Mouse (Mus musculus) hindbrain, embryonic 14.5 days (tissue): ENCODE measurements around the gene Med20. TPM values are rescaled to one million over a fixed set of nuclear protein-coding genes. Genes with fewer than 3 reads are reported as not detected.
"Not testable (repeated sequence)": the region's sequence is repeated elsewhere in the genome, so short reads cannot be mapped to it uniquely, and the experiment has no call there.

ENCODE experiments used
- ATAC-seq: fragments of 200-750 bp; cut with Nextera tagmentation; 2 replicates; pipeline ENCODE4 v1.8.0; 2017; ENCODE audit warnings: moderate number of reproducible peaks, mild to moderate bottlenecking, moderate TSS enrichment, moderate library complexity; ENCODE audit not compliant: low FRiP score
- DNase-seq: peaks from one replicate; pipeline ENCODE4 v3.0.0-alpha.2; 2015; ENCODE audit warnings: low spot score
- H3K27ac ChIP-seq: fragments of 300-500 bp; sonication (generic); 2 replicates; pipeline ENCODE4 v1.5.1; 2014; ENCODE audit warnings: mild to moderate bottlenecking, moderate library complexity
- H3K27me3 ChIP-seq: fragments of 300-500 bp; sonication (generic); 2 replicates; pipeline ENCODE4 v1.6.1; 2014; ENCODE audit warnings: mild to moderate bottlenecking, low read length, mixed read lengths; ENCODE audit not compliant: control insufficient read depth, insufficient read depth
- H3K36me3 ChIP-seq: fragments of 300-500 bp; sonication (generic); replicated peaks from 2 replicates; pipeline ENCODE4 v1.6.1; 2014; ENCODE audit not compliant: control insufficient read depth, insufficient read depth
- H3K4me1 ChIP-seq: fragments of 300-500 bp; sonication (generic); replicated peaks from 2 replicates; pipeline ENCODE4 v1.6.1; 2014; ENCODE audit warnings: antibody characterized with exemption, low read length, mixed read lengths; ENCODE audit not compliant: control insufficient read depth, insufficient read depth
- H3K4me2 ChIP-seq: fragments of 300-500 bp; sonication (generic); replicated peaks from 2 replicates; pipeline ENCODE4 v1.6.1; 2014; ENCODE audit warnings: mild to moderate bottlenecking, moderate library complexity
- H3K4me3 ChIP-seq: fragments of 300-500 bp; sonication (generic); replicated peaks from 2 replicates; pipeline ENCODE4 v1.5.1; 2014; ENCODE audit warnings: mild to moderate bottlenecking, low read length
- H3K9ac ChIP-seq: fragments of 300-500 bp; sonication (generic); 2 replicates; pipeline ENCODE4 v1.6.1; 2014
- H3K9me3 ChIP-seq: fragments of 300-500 bp; sonication (generic); 2 replicates; pipeline ENCODE4 v1.6.1; 2016; ENCODE audit warnings: low read length; ENCODE audit not compliant: control insufficient read depth
- WGBS: fragments of 180-500 bp; shearing (Covaris S2); extraction: QIAGEN DNeasy Blood & Tissue Kit; methylation state at CpG from one replicate; pipeline ENCODE4 v1.1.7; 2014; 5-methylcytosine and 5-hydroxymethylcytosine counted together
- polyA plus RNA-seq: library from polyadenylated mRNA; unstranded; fragments of >200 nt; fragmentation: Nextera tagmentation; extraction: Ambion mirVana; gene quantifications from 2 replicates; pipeline ENCODE4 v1.2.1, GENCODE M21; 2014

Gene Med20
- polyA plus RNA-seq, 1 experiment from 2014 or later: 42.3 TPM

DNA sequence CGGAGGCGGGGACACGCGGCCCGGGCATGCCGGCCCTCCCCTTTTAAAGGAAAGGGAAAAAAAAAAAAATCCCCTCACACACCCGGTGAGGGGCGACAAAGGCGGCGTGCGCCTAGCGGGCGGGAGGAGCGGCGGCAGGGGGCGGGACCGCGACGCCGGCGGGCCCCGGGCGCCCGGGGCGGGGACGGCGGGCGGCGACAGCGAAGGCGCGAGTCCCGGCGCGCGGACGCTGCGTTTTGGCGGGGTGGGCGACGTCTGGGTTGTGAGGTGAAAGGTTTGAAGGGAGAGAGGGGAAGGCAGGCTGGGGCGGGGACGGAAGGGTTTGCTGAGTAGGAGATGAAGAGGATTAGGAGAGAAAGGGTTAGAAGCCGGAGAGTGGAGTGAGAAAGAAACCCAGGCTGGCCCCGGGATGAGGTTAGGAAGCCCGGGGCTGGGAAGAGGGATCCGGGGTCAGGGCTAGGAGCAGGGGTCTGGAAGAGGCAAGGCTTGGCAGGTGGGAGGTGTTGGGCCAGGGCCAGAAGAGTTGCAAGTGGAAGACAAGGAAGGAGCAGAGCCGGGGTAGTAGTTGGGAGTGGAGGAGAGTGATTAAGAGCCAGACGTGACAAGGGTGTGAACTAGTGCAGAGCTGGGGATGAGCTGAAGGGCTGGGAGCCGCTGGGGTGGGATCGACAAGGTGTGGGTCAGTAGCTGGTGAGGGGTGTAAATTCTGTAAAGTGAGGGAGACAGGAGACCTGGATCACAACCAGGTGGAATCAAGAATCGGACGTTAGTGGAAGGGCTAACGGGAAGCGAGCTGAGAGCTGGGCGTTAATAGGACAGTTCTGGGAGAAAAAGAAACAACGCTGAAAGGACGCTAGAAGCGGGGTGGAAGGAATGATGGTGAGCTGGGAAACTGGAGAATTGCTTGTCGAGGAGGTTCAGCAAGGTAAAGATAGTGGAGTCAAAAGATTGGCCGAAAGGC is 18.6 kb downstream of the Med20 start:
- H3K4me2 ChIP-seq: peak overlapping the region; percentile 59
- WGBS: under 1% methylated on average over 60 of the region's 61 CpGs
- no peaks in the 10 kb centered on the region for H3K9me3 ChIP-seq
- H3K4me1 ChIP-seq: peaks cover 31% of the 10 kb centered on the region
- peak; percentile 62 for DNase-seq
- peak; percentile 51 for ATAC-seq
- H3K36me3 ChIP-seq: peaks cover 17% of the 10 kb centered on the region
- H3K27me3 ChIP-seq: no peaks in the 10 kb centered on the region
- H3K9ac ChIP-seq: peak overlapping the region; percentile 69
- peak overlapping the region; percentile 55 for H3K4me3 ChIP-seq
- H3K27ac ChIP-seq: peak overlapping the region; percentile 93

DNA sequence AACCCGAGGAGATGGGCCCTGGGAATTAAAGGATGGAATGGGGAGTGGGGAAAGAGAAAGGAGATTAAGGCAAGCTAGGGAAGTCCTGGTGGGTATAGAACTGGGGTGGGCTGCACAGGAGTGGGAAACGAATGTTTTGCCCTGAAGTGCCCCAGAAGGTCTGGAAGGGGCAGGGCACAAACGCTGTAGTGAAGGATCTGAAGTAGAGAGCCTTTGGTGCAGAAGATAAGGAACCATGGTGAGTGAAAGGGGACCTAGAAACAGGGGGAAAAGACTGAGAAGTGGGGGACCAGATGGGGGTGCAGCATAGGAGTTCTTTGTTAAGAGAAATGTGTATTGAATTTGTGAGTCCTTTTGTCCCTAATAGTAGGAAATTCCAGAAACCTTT is 19.3 kb downstream of the Med20 start, which contains the start of gene Usp49:
Gene Usp49 (plus strand): TSS at position 13 of the 388 bp plus-strand sequence.
- Histone ChIP-seq H3K9me3 (no peaks in the 10 kb centered on the region), H3K27ac (peak within 1 kb of the TSS; percentile 93), H3K4me2 (peak within 1 kb of the TSS; percentile 59), H3K36me3 (peaks cover 16% of the 10 kb centered on the region), H3K27me3 (no peaks in the 10 kb centered on the region), H3K4me3 (peak within 1 kb of the TSS; percentile 55), H3K4me1 (peaks cover 31% of the 10 kb centered on the region), H3K9ac (peak within 1 kb of the TSS; percentile 69)
- WGBS: 2% methylated on average over 3 of the region's 3 CpGs
- DNase-seq (no peak), ATAC-seq (no peak)

- Histone ChIP-seq H3K27ac (no peak overlapping the region), H3K4me3 (no peak overlapping the region), H3K4me1 (peaks cover 31% of the 10 kb centered on the region), H3K27me3 (no peaks in the 10 kb centered on the region), H3K9ac (no peak overlapping the region), H3K4me2 (peak overlapping the region; percentile 27; the same call in 1 of the 2 replicates), H3K36me3 (peaks cover 12% of the 10 kb centered on the region), H3K9me3 (no peaks in the 10 kb centered on the region)
- DNase-seq: no peak
- 69% methylated on average over 4 of the region's 4 CpGs for WGBS
- ATAC-seq: no peak
These were observed 20.9 kb downstream of the Med20 start for GRCm38 (mm10) chr17:47632181-47632840.

DNA sequence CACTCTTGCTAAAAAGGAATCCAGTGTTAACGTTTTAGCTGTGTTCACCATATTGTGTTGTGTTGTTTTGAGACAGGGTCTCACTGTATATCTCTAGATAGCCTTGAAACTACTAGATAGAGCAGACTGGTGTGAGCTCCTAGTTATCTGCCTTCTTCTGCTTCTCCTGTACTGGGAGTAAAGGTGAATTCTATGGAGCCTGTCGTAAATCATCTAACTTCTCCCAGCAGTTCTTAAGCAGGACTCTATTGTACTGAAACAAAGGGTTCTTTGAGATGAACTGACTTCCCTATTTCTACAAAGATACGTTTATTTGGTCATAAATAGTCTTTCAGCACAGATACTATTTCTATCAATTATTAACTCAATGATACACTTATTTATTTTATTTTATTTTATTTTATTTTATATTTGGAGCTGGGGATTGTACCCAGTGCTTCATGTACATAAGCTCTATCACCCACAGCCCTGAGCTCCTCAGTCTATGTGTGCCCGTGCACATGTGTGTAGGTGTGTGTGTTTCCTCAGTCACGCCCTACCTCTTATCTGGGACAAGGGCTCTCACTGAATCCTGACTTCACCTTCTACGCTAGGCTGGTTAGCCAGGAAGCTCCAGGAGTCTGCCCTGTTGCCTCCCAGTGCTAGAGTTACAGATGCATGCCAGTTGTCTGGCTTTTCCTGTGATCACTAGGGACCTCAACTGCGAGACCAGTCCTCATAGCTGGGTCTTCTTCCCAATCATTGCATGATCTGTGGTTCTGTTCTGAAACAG is 22.8 kb downstream of the Med20 start:
- Histone ChIP-seq H3K4me1 (peaks cover 24% of the 10 kb centered on the region), H3K27me3 (no peaks in the 10 kb centered on the region), H3K27ac (no peak overlapping the region), H3K9me3 (no peaks in the 10 kb centered on the region), H3K4me3 (no peak overlapping the region), H3K36me3 (peaks cover 12% of the 10 kb centered on the region), H3K9ac (no peak overlapping the region), H3K4me2 (no peak overlapping the region)
- DNase-seq: no peak
- 78% methylated on average over 7 of the region's 7 CpGs for WGBS
- ATAC-seq: no peak

GRCm38 (mm10) chr17:47642992-47643391 is 31.6 kb downstream of the Med20 start:
- no peak overlapping the region for H3K27ac ChIP-seq
- 97% methylated on average over 2 of the region's 2 CpGs for WGBS
- no peak overlapping the region for H3K4me2 ChIP-seq
- ATAC-seq (no peak), DNase-seq (no peak)
- H3K4me3 ChIP-seq: no peak overlapping the region
- H3K27me3 ChIP-seq: no peaks in the 10 kb centered on the region
- no peaks in the 10 kb centered on the region for H3K4me1 ChIP-seq
- no peaks in the 10 kb centered on the region for H3K9me3 ChIP-seq
- H3K9ac ChIP-seq: no peak overlapping the region
- H3K36me3 ChIP-seq: no peaks in the 10 kb centered on the region

DNA sequence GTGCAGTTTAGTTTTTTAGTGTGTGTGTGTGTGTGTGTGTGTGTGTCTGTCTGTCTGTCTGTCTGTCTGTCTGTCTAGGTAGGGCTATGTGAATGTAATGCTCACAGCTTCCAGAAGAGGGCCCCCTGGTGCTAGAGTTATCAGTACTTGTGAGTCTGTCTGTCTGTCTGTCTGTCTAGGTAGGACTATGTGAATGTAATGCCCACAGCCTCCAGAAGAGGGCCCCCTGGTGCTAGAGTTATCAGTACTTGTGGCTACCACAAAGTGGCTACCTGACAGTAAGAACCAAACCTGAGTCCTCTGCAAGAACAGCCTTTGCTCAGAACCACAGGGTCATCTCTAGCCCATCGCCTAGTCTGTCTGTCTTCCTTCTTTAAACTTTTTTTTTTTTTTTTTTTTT is 35.3 kb downstream of the Med20 start:
- H3K27ac ChIP-seq: no peak overlapping the region
- DNase-seq (peak; percentile 46), ATAC-seq (no peak)
- WGBS: 81% methylated on average over 1 of the region's 1 CpGs
- H3K9ac ChIP-seq: no peak overlapping the region
- peaks cover 2% of the 10 kb centered on the region; the same call in 1 of the 2 replicates for H3K36me3 ChIP-seq
- no peaks in the 10 kb centered on the region for H3K4me1 ChIP-seq
- no peaks in the 10 kb centered on the region for H3K27me3 ChIP-seq
- H3K4me2 ChIP-seq: no peak overlapping the region
- no peak overlapping the region for H3K4me3 ChIP-seq
- H3K9me3 ChIP-seq: no peaks in the 10 kb centered on the region

- no peak overlapping the region for H3K27ac ChIP-seq
- H3K9ac ChIP-seq: no peak overlapping the region
- ATAC-seq (no peak), DNase-seq (no peak)
- H3K4me2 ChIP-seq: no peak overlapping the region
- H3K4me3 ChIP-seq: no peak overlapping the region
- peaks cover 7% of the 10 kb centered on the region; the same call in 1 of the 2 replicates for H3K36me3 ChIP-seq
- H3K27me3 ChIP-seq: no peaks in the 10 kb centered on the region
- H3K9me3 ChIP-seq: no peaks in the 10 kb centered on the region
- no peaks in the 10 kb centered on the region for H3K4me1 ChIP-seq
- 36% methylated on average over 4 of the region's 4 CpGs for WGBS
These were observed 37.6 kb downstream of the Med20 start for GRCm38 (mm10) chr17:47648966-47649365.

DNA sequence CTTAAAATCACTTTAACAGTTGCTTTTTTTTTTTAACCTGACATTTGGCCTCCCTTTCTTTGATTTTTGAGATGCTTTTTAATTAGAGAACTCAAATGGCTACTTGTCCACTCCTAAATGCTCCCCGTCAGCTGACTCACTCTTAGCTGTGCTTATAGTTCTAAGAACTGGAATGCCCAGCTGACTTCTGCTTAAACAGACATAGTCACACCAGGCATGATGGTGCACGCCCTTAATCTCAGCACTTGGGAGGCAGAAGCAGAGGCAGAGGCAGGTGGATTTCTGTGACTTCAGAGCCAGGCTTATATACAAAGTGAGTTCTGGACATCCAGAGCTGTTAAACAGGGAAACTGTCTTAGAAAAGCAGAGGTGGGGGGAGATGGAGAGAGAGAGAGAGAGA is 40.6 kb downstream of the Med20 start:
- WGBS: 63% methylated on average over 2 of the region's 2 CpGs
- no peaks in the 10 kb centered on the region for H3K4me1 ChIP-seq
- no peaks in the 10 kb centered on the region for H3K9me3 ChIP-seq
- no peak overlapping the region for H3K4me2 ChIP-seq
- no peak overlapping the region for H3K4me3 ChIP-seq
- ATAC-seq: no peak
- no peaks in the 10 kb centered on the region for H3K27me3 ChIP-seq
- no peak for DNase-seq
- H3K27ac ChIP-seq: no peak overlapping the region
- peaks cover 15% of the 10 kb centered on the region; the same call in 1 of the 2 replicates for H3K36me3 ChIP-seq
- no peak overlapping the region for H3K9ac ChIP-seq

GRCm38 (mm10) chr17:47654346-47654745 is 43.0 kb downstream of the Med20 start:
- H3K4me2 ChIP-seq, ATAC-seq, H3K9ac ChIP-seq, H3K27ac ChIP-seq, H3K9me3 ChIP-seq, DNase-seq, H3K4me3 ChIP-seq, H3K27me3 ChIP-seq, H3K4me1 ChIP-seq: not testable (repeated sequence)
- H3K36me3 ChIP-seq: peaks cover 16% of the 10 kb centered on the region; the same call in 1 of the 2 replicates
- 91% methylated on average over 8 of the region's 8 CpGs for WGBS
